Mouse (Mus musculus): ENCODE results near the gene Faap20. TPM values are rescaled to one million over a fixed set of nuclear protein-coding genes. Genes with fewer than 3 reads are reported as not detected.
A peak's percentile ranks its signal among the peaks of the same experiment; 100 is the strongest.

The Faap20 gene
- polyA plus RNA-seq (2016; fragmentation: Nextera tagmentation; extraction: Ambion mirVana): 96.4 and 96.9 TPM in 2 replicates

DNA sequence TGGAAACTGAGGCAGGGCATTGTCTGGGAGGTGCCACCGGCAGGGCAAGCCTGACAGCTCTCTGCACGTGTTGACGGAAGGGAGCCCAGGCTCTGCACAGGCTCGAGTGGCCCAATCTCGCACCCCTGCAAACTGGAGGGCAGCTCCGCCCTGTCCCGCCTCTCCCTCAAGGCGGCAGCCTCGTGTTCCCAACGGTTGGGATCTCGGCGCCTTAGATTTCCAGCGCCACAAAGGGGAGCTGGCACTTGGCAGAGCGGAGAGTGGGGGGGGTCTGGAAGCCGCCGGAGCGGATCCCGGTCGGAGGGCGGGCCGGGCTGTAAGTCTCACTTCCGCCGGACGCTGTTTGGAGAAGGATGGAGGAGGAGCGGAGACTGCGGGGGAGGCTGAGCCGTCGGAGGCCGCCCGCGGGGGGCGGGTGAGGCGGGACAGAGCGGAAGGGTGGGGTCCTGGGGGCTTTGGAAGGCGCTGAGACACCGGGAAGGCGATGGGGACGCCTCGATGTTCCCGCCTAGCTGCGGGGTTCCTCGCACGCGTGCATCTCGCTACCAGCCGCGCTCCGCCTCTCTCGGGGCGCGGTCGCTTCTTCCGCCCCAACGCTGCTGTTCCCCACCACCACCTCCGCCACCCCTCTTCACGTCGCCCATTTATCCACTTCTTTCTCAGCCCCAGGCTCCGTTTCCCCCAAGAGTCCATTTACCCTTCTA lies at the start of gene Faap20:
Faap20 (plus strand) TSS at position 155 of the 704 bp plus-strand sequence.
- H3K27ac ChIP-seq: peak within 1 kb of the TSS; percentile 99
- H3K4me1 ChIP-seq: peaks cover 33% of the 10 kb centered on the region
- peaks cover 11% of the 10 kb centered on the region for H3K36me3 ChIP-seq (replicated peaks)
- peak within 1 kb of the TSS; percentile 60 for H3K4me3 ChIP-seq (replicated peaks)
- ATAC-seq (ENCODE audit: low FRiP score): peak; percentile 91
- no peaks in the 10 kb centered on the region for H3K9me3 ChIP-seq
- H3K27me3 ChIP-seq: no peaks in the 10 kb centered on the region
- under 1% methylated on average over 58 of the region's 58 CpGs for WGBS
- H3K9ac ChIP-seq: peak within 1 kb of the TSS; percentile 91
- H3K4me2 ChIP-seq: peak within 1 kb of the TSS; percentile 93

DNA sequence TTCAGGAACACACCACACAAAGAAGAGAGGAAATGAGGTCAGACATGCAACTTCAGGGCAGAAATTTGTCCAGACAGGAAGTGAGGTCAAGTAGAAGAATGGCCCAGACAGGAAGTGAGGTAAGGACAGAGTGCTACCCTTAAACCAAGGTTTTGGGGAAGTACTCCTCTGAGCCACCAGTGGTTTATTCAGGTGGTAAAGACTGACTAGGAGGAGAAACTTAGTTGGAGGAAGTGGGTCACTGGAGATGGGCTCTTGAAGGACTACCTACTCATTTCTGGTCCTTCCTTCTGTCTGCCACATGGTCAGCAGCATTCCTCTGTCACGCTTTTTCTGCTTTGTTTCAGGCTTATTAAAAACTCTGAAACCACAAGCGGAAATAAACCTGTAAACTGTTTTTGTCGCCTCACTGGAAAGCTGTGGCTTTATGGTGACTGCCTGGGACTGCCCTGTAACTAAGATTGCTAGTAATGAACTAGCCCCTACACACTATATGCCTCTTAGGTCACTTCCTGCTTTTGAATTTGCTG lies 48.7 kb upstream of the Faap20 start:
- Histone ChIP-seq H3K9ac (no peak overlapping the region), H3K36me3 (replicated peaks) (no peaks in the 10 kb centered on the region), H3K27ac (no peak overlapping the region), H3K4me3 (replicated peaks) (no peak overlapping the region), H3K27me3 (no peaks in the 10 kb centered on the region), H3K4me1 (peaks cover 48% of the 10 kb centered on the region), H3K9me3 (no peaks in the 10 kb centered on the region), H3K4me2 (no peak overlapping the region)
- 89% methylated on average over 3 of the region's 3 CpGs for WGBS
- no peak for ATAC-seq (ENCODE audit: low FRiP score)

DNA sequence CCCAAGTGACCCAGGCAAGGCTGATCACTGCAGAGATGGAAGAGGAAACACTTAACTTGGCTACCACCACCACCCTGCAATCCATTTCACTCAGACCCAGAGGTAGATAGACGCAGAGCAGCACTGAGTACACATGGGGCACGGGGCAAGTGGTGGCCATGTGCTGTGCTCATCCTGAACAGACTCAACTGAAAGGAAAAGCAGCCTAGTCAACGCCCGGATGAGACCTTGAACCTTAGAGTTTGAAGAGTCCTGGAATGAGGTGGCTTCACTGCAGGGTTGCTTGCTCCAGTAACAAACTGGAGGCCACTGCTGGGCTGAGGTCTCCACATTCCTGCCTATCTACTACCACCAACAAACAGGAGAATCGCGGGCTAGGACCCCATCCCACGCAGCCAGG lies 47.8 kb upstream of the Faap20 start:
- 0 out of 2 replicates have a peak overlapping the region, but pooled peaks have one; percentile 25 for H3K27ac ChIP-seq
- H3K27me3 ChIP-seq: no peaks in the 10 kb centered on the region
- H3K4me1 ChIP-seq: peaks cover 43% of the 10 kb centered on the region
- H3K4me3 ChIP-seq (replicated peaks): no peak overlapping the region
- H3K9ac ChIP-seq: no peak overlapping the region
- no peak overlapping the region for H3K4me2 ChIP-seq
- 90% methylated on average over 7 of the region's 7 CpGs for WGBS
- no peaks in the 10 kb centered on the region for H3K9me3 ChIP-seq
- no peak for ATAC-seq (ENCODE audit: low FRiP score)
- no peaks in the 10 kb centered on the region for H3K36me3 ChIP-seq (replicated peaks)

DNA sequence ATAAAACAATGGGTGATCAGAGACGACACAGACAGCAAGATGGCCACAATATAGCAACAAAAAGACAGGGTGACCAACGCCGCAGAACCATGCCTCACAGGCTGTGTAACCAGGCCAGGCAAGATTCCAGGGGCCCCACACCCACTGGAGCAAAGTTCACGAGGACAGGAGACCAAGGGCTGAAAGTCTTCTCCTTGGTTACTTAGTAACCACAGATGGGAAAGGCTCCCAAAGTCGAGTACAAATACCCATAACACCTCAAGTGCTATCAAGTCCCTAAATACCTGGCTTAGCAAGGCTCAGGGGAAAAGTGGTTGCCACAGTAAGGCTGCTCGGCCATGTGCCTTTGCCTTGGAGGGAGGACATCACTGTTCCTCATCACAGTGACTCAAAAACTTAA lies 43.7 kb upstream of the Faap20 start:
- Histone ChIP-seq H3K9me3 (no peaks in the 10 kb centered on the region), H3K9ac (no peak overlapping the region), H3K4me2 (no peak overlapping the region), H3K27ac (no peak overlapping the region), H3K4me1 (peaks cover 46% of the 10 kb centered on the region), H3K36me3 (replicated peaks) (peaks cover 7% of the 10 kb centered on the region), H3K4me3 (replicated peaks) (no peak overlapping the region), H3K27me3 (no peaks in the 10 kb centered on the region)
- no peak for ATAC-seq (ENCODE audit: low FRiP score)
- 80% methylated on average over 6 of the region's 6 CpGs for WGBS

DNA sequence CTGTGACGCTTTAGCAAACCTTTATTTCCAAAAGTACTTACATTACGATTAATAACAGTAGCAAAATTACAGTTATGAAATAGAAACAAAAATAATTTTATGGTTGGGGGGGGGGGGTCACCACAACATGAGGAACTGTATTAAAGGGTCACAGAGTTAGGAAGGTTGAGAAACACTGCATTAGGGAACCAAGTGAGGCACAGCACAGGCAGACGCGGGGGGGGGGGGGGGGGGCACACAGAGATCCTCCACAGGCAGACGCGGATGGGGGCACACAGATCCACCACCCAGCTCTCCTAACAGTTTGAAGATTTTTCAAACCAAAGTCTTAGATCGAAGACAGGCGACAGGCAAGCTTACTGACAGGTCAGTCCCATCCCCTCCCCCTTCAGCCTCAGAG lies 43.1 kb upstream of the Faap20 start:
- H3K27ac ChIP-seq: no peak overlapping the region
- H3K4me1 ChIP-seq: peaks cover 45% of the 10 kb centered on the region
- H3K4me2 ChIP-seq: no peak overlapping the region
- H3K27me3 ChIP-seq: no peaks in the 10 kb centered on the region
- WGBS: 84% methylated on average over 6 of the region's 8 CpGs
- H3K4me3 ChIP-seq (replicated peaks): no peak overlapping the region
- H3K9ac ChIP-seq: no peak overlapping the region
- ATAC-seq (ENCODE audit: low FRiP score): no peak
- H3K9me3 ChIP-seq: no peaks in the 10 kb centered on the region
- peaks cover 13% of the 10 kb centered on the region for H3K36me3 ChIP-seq (replicated peaks)

DNA sequence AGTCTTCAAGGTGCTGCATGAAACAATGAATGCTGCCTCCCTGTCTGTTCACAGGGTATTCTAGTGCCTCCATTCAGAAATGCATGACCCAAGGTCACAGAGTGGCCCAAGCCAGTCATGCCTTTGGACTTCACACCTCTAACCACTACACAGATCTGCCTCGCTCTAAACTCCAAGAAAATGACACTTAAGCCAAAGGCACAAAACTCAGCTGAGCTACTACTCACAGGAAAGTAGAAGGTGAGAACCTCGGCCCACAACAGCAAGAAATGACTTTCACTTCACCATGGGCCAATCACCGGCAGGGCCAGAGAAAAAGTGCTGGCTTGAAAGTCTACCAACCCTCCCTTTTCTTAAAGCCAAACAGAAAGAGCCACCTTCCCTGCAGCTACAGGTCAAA lies 41.8 kb upstream of the Faap20 start:
- Histone ChIP-seq H3K4me3 (replicated peaks) (no peak overlapping the region), H3K9ac (no peak overlapping the region), H3K36me3 (replicated peaks) (peaks cover 15% of the 10 kb centered on the region), H3K4me2 (no peak overlapping the region), H3K4me1 (peaks cover 48% of the 10 kb centered on the region), H3K9me3 (no peaks in the 10 kb centered on the region), H3K27me3 (no peaks in the 10 kb centered on the region), H3K27ac (0 out of 2 replicates have a peak overlapping the region, but pooled peaks have one; percentile 21)
- 64% methylated on average over 3 of the region's 3 CpGs for WGBS
- no peak for ATAC-seq (ENCODE audit: low FRiP score)

DNA sequence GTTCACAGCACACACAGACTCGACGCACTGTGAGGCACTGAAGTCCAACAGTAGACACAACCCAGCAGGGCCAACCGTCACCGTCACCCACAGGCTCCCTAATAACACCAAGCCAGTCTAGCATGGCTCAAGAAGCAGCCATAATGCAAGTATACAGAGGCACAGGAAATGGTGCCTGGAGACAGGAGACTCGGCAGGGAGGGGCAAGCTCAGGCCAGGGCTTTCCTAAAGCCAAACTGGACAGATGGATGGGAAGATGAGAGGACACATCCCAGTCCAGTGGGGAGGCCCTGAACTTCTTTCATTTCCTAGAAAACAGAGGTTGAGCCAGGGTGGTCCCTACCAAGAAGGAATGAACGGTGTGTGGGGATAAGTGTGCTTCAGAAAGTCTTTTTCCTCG lies 41.0 kb upstream of the Faap20 start:
- 0 out of 2 replicates have a peak overlapping the region, but pooled peaks have one; percentile 33 for H3K27ac ChIP-seq
- H3K4me3 ChIP-seq (replicated peaks): no peak overlapping the region
- ATAC-seq (ENCODE audit: low FRiP score): no peak
- H3K4me2 ChIP-seq: no peak overlapping the region
- no peak overlapping the region for H3K9ac ChIP-seq
- no peaks in the 10 kb centered on the region for H3K27me3 ChIP-seq
- peaks cover 55% of the 10 kb centered on the region for H3K4me1 ChIP-seq
- H3K9me3 ChIP-seq: no peaks in the 10 kb centered on the region
- peaks cover 15% of the 10 kb centered on the region for H3K36me3 ChIP-seq (replicated peaks)
- 67% methylated on average over 7 of the region's 7 CpGs for WGBS

DNA sequence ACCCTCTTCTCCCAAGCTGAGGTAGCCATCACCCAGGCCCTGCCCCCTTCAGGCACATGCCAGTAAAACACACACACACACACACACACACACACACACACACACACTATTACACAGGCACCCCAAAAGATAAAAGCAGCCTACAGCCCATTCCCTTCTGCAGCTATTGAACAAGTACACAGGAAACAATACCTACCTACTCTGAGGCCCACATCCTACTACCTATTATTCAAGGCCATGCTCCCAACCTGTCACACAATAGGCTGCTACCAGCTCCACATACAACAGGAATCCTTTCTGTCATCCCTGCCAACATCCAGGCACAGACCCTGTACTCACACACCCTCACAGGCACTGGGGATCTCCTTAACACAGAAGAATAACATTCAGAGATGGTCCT lies 40.5 kb upstream of the Faap20 start:
- Histone ChIP-seq H3K27me3 (no peaks in the 10 kb centered on the region), H3K4me1 (peaks cover 60% of the 10 kb centered on the region), H3K4me2 (no peak overlapping the region), H3K4me3 (replicated peaks) (no peak overlapping the region), H3K9ac (no peak overlapping the region), H3K36me3 (replicated peaks) (peaks cover 15% of the 10 kb centered on the region), H3K9me3 (no peaks in the 10 kb centered on the region), H3K27ac (no peak overlapping the region)
- ATAC-seq (ENCODE audit: low FRiP score): no peak

DNA sequence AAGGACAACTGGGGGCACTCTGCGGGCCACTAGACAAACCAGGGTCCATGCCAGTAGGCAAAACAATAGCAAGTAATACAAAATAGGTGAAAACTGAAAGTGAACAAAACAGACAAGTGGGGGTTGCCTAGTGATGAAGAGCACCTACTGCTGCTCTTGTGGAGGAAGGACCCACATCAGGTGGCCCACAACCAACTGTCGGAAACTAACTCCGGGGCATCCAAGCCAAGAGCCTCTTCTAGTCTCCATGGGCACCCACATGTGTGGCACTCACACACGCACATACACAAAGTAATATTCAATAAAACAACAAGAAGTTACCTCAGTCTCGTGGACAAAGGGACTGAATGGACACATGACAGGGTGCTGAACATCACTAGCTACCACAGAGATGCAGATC lies 40.1 kb upstream of the Faap20 start:
- no peak overlapping the region for H3K9ac ChIP-seq
- H3K36me3 ChIP-seq (replicated peaks): peaks cover 15% of the 10 kb centered on the region
- no peaks in the 10 kb centered on the region for H3K9me3 ChIP-seq
- no peak overlapping the region for H3K4me2 ChIP-seq
- H3K4me3 ChIP-seq (replicated peaks): no peak overlapping the region
- H3K4me1 ChIP-seq: peaks cover 64% of the 10 kb centered on the region
- H3K27ac ChIP-seq: no peak overlapping the region
- H3K27me3 ChIP-seq: no peaks in the 10 kb centered on the region
- WGBS: 94% methylated on average over 5 of the region's 5 CpGs
- ATAC-seq (ENCODE audit: low FRiP score): no peak

DNA sequence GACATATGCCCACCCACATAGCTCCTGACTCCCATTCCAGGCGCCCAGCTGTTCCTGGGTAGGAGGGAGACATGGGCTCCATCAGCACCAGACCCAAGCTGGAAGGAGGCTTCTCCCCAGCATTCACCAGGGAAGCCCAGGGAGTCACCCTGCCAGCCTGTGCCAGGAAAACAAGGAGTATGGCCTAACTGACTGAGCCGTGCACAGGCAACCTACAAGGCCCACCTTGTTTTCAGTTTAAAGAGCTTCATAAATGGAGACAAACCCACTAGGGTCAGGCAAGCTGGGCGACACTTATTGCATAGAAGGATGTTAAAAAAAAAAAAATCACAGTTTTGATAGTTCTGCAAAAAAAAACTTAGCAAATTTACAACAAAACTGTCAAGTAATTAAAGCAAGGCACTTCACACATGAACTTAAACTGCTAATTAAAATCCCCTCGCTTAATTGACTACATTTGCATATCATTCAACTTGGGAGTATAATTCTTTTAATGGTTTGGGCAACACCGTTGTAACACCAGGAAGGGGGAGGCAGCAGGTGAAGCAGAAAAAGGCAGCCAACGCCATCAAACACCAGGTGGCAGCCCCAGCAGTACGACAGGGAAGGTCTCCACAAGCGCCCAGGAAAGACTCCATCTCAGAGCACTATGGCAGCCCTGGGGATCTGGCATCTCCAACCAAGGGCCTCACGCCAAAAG lies 36.4 kb upstream of the Faap20 start:
- peak overlapping the region; percentile 17 for H3K4me2 ChIP-seq

DNA sequence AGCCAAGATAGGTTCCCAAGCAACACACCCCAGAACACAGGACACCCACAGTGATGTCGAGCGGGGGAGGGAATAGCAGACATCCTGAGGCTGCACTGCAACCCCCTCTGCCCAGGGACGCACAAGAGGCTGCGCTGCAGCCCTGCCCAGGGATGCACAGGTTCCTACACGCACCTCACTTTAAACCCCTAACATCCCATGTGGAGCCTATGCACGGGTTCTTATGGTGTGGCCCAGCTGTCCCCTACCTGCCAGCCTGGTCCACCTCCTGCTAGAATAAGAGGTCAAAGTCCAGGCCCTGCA lies 35.9 kb upstream of the Faap20 start:
- H3K9me3 ChIP-seq: no peaks in the 10 kb centered on the region
- 0 out of 2 replicates have a peak, but pooled peaks have one; percentile 51 for ATAC-seq (ENCODE audit: low FRiP score)
- no peak overlapping the region for H3K9ac ChIP-seq
- peak overlapping the region; percentile 17 for H3K4me2 ChIP-seq
- H3K27ac ChIP-seq: peak overlapping the region; percentile 66
- 0 out of 2 replicates have a peak overlapping the region, but pooled peaks have one; percentile 14 for H3K4me3 ChIP-seq (replicated peaks)
- H3K36me3 ChIP-seq (replicated peaks): peaks cover 15% of the 10 kb centered on the region
- H3K4me1 ChIP-seq: peaks cover 80% of the 10 kb centered on the region
- no peaks in the 10 kb centered on the region for H3K27me3 ChIP-seq
- WGBS: 55% methylated on average over 6 of the region's 6 CpGs

More for the DNA sequence above, 36.4 kb upstream of the Faap20 start:
- 44% methylated on average over 9 of the region's 9 CpGs for WGBS
- no peaks in the 10 kb centered on the region for H3K9me3 ChIP-seq
- peak overlapping the region; percentile 69 for H3K27ac ChIP-seq
- H3K36me3 ChIP-seq (replicated peaks): peaks cover 15% of the 10 kb centered on the region
- ATAC-seq (ENCODE audit: low FRiP score): peak; percentile 56; the same call in 1 of the 2 replicates
- no peaks in the 10 kb centered on the region for H3K27me3 ChIP-seq
- H3K9ac ChIP-seq: no peak overlapping the region
- peaks cover 80% of the 10 kb centered on the region for H3K4me1 ChIP-seq
- H3K4me3 ChIP-seq (replicated peaks): 0 out of 2 replicates have a peak overlapping the region, but pooled peaks have one; percentile 14

DNA sequence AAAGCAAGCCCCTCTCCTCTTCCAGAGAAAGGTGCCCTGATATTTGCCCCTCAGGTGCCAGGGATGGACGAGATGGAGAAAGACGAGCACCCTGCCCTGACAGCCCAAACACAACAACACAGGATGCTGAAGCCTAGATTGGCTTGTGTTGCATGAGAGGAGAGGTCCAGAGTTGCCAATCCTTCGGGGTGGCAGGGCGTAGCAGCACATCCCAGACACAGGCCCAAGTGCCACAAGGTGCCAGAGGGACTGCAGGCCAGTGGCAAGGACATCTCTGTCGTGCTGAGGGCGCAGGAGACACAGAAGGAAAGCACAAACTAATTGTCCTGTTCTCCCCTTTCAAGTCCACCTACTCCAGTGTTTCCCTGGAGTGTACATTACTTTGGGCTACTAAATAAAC lies 35.4 kb upstream of the Faap20 start:
- peak overlapping the region; percentile 29; the same call in 1 of the 2 replicates for H3K9ac ChIP-seq
- H3K27me3 ChIP-seq: no peaks in the 10 kb centered on the region
- H3K9me3 ChIP-seq: no peaks in the 10 kb centered on the region
- H3K27ac ChIP-seq: peak overlapping the region; percentile 66
- H3K36me3 ChIP-seq (replicated peaks): peaks cover 15% of the 10 kb centered on the region
- 70% methylated on average over 6 of the region's 6 CpGs for WGBS
- peaks cover 80% of the 10 kb centered on the region for H3K4me1 ChIP-seq
- no peak overlapping the region for H3K4me3 ChIP-seq (replicated peaks)
- no peak for ATAC-seq (ENCODE audit: low FRiP score)
- H3K4me2 ChIP-seq: peak overlapping the region; percentile 17; the same call in 1 of the 2 replicates

Data from forebrain, embryonic 12.5 days (tissue).